Mouse (Mus musculus): ENCODE measurements around the gene Akr1d1.

The Akr1d1 gene

DNA sequence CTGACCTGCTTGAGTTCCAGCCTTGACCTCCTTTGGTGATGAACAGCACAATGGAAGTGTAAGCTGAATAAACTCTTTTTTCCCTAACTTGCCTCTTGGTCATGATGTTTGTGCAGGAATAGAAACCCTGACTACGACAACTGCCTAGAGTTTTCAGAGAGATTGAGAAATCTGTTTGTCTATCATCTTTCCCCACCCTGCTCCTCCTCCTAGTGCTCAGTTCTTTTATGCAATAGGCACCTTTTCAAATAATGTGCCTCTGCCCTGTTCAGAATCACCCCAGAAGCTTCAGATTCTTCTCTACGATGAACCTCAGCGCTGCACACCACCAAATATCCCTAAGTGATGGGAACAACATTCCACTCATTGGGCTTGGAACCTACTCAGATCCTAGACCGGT, at the start of gene Akr1d1:
TSS of gene Akr1d1 (plus strand) at position 234 of the 400 bp plus-strand sequence.
- DNase-seq (ENCODE audit: low read depth, low spot score), result no peak

- DNase-seq (ENCODE audit: low read depth, low spot score), result no peak
Measured at GRCm38 (mm10) chr6:37481147-37481546, 48.8 kb upstream of the Akr1d1 start.

GRCm38 (mm10) chr6:37483262-37483661, 46.7 kb upstream of the Akr1d1 start:
- no peak for DNase-seq (ENCODE audit: low read depth, low spot score)

DNA sequence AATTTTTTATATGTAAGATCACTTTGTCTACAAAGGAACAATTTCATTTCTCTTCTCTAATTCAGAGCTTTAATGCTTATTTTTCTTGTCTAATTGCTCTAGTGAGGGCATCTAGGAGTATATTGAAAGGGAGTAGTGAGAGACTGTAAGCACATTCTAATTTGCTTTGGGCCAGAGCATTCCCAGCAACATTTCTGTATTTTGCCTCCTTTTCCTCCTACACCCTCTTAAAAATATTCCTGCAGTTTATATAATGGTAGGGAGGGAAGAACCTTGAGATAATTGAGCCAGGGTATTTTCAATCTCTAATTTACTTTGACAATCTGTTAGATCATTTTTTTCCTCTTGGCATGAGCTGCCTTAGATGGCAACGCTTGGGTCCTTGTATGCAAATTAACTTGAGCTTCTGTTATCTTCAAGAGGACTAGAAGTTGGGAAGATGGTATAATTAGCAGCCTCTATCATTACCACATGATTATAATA, 45.3 kb upstream of the Akr1d1 start:
- DNase-seq (ENCODE audit: low read depth, low spot score), result peak; percentile 56

DNA sequence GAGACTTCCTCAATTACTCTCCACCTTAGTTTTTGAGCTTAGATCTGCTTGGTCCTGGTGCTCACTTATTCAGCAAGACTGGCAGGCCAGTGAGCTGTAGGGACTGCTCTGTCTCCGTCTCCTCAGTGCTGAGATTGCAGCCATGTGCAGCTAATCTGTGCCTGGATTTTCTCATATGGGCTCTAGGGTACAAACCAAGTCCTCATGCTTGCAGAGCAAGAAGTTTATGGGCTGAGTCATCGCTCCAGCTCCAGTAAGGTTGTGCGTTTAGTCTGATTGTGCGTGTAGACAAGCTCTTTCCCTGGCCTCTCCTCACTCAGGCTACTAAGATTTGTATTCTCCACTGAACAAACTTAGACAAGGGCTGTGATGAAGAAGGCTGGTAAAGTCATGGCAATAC, 43.5 kb upstream of the Akr1d1 start:
- DNase-seq (ENCODE audit: low read depth, low spot score), result no peak

- no peak for DNase-seq (ENCODE audit: low read depth, low spot score)
Measured at GRCm38 (mm10) chr6:37492241-37492640, 37.7 kb upstream of the Akr1d1 start.

DNA sequence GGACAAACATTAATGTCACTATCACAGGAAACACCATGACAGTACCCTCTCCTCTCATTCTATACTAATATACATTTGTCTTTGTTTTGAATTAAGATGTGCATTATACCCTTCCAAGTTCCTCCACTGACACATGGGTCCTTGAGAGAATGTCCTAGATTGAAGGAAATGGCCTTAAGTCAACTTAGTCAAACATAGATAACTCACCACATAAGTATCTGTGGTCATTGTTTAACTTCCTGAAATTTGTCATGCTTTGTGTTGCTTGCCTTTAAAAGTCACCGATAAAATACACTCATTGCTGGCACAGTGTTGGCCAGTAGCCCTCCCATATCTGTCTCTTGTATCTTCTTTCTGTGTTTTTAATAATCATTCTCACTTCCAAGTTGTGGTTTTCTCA, 35.0 kb upstream of the Akr1d1 start:
- no peak for DNase-seq (ENCODE audit: low read depth, low spot score)

GRCm38 (mm10) chr6:37496866-37497265, 33.1 kb upstream of the Akr1d1 start:
- DNase-seq (ENCODE audit: low read depth, low spot score), result peak; percentile 12

DNA sequence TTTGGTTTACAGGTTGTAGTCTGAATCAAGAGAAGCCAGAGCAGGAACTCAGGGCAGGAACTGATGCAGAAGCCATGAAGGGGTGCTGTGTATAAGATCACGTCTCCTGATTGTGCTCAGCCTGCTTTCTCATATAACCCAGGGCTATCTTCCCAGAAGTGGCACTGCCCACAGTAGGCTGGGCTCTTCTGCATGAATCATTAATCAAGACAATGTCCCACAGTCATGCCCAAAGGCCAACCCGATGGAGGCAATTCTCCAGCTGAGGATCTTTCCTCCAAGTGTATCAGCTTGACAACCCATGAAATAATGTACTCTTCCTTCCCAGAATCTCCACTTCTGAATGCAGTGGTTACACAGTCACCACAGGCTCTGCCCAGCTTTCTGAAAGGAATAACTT, 24.4 kb upstream of the Akr1d1 start:
- DNase-seq (ENCODE audit: low read depth, low spot score), result no peak

DNA sequence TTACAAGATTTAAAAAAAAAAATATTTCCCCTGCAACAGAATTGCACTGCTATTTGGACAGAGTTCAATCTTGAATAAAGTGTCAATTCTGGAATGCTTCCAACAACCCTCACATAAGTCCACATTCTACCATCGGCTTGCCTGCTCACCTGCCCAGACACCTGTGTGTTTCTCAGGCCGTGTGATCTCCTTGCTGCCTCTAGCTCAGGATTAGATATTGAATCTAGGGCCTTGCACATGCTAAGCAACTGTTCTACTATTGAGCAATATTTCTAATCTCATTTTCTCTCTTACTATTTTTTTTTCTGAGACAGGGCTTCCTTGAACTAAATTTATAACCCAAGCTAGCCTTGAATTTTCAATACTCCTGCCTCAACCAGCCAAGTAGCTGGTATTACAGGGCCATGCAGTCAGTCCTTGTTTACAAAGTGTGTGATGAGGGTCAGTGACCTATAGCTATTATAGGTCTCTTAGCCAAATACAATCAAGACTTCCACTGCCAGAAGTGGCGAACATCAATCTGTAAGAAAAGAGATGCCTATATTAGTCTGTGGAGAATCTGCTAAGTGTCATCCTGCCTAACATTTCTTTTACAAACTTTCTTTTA, 23.0 kb upstream of the Akr1d1 start:
- DNase-seq (ENCODE audit: low read depth, low spot score), result no peak

DNA sequence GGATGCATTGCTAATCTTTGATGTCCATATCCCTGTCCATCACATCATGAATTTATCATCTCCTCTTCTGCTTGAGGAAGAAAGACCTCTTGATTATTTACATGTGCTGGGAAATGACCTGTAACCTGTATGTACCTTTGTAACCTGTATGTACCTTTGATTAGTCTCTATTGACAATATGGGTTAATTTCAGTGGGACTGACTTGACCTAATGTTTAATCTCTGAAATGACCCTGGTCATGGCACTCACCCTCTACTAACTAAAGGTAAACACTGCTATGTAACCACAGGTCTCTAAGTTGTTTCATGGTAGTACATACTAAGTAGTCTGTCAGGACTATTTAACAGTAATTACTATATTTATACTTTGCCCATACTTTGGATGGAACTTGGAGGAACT, 19.2 kb upstream of the Akr1d1 start:
- DNase-seq (ENCODE audit: low read depth, low spot score), result no peak

DNA sequence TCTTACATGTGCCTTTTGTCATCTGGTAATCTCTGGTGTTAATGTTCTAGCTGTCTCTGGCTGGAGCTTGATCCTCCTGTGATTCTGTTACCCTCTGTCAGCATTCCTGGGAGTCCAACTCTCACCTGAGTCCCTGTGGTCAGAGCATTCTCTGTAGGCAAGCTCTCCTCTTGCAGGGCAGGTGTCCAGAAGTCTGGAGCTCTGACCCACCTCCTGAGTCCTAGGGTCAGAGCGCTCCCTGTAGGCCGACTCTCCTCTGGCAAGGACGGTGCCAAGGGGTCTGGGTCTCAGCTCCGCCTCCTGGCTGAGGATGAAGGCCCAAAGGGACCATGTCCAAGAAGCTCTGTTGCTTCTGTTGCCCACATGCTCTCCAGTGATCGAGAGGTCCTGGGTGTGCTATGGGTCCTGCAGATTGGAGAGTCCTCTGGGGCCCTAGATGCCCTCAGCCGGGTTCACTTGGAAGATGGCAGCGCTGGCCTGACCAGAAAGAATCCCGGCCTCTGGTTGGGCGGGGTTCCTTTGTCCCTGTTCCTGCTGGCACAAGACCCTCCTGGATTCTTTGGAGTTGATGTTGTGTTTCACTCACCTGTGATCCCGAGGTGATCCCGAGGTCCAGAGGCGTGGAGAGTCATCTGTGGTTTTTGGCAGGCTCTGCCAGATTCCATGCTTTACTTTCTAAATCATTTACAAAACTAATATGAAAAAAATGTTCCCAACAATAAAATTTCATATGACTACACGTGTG, 9.2 kb upstream of the Akr1d1 start:
- no peak for DNase-seq (ENCODE audit: low read depth, low spot score)

- no peak for DNase-seq (ENCODE audit: low read depth, low spot score)
Measured at GRCm38 (mm10) chr6:37532036-37532435, 2.1 kb downstream of the Akr1d1 start.

DNA sequence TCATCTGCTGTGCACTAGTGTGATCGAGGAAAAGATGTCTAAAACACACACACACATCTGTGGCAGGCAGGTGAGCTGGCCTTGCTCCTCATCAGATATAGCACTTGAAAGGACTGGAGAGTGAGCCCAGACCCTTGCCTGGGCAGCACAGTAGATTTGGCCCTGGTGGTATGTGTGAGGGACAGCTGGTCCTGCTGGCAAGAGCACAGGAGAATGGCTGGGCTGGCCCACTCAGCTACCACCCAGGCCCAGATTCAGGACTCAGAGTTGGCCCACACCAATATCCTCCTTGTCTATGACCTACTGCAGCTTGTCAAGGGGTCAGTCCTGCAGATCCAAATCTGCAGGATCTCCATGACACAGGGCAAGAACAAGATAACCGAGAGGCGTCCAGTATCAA, 6.9 kb downstream of the Akr1d1 start:
- no peak for DNase-seq (ENCODE audit: low read depth, low spot score)

- DNase-seq (ENCODE audit: low read depth, low spot score), result no peak
Measured at GRCm38 (mm10) chr6:37537801-37538200, 7.8 kb downstream of the Akr1d1 start.

DNA sequence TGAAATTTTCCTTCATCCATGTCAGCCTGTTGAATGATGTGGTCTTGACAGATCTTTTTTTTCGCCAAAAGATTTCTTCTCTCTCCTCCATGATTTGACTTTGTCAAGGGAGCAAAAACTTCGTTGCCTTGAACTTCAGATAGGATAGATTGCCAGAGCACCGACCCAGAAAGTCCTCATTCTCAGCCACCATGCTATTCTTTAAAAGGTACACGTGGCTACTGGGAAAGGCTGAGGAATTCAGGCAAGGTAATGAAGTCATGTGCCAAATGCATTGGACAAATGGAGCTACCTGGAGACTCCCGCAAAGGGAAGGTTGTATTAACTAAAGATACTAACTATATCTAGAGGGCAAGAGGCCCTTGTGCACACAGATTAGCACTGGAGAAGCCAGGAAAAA, 8.8 kb downstream of the Akr1d1 start:
- no peak for DNase-seq (ENCODE audit: low read depth, low spot score)

DNA sequence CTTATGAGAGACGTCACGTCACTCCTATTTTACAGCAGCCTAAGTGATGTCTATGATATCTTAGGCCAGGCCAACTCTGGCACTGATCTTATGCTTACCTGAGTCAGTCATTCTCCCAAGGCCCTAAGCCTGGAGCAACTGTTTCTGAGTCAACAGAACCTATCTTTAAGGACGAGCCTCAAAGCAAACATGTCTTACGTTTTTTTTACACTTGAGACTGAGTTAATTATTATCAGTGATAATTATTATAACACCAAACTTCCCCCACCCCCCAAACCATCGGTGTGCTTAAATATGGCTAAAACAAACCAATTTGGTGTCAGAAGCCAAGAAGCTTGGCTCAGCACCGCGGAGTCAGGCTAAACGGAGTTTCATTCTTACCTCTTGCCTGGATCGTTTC, 9.4 kb downstream of the Akr1d1 start:
- no peak for DNase-seq (ENCODE audit: low read depth, low spot score)

DNA sequence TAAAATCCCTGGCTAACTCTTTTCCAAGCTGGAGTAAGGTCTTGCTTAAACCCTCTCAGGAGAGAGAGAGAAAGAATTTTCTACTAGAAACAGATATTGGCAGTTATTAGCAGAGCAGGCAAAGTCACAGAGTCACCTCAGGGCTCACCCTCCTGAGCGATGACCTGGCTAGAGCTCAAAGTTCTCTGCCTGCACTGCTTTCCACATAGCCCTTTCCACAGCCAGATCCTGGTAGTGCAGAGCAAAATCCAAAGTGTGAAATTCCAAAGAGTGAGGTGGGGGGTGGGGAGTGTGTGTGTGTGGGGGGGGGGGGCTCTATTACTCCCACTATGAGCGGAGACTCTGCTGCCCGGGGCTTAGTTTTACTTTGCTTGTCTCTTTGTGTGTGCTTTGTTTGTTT, 10.1 kb downstream of the Akr1d1 start:
- no peak for DNase-seq (ENCODE audit: low read depth, low spot score)

GRCm38 (mm10) chr6:37541171-37541570, 11.2 kb downstream of the Akr1d1 start:
- no peak for DNase-seq (ENCODE audit: low read depth, low spot score)

GRCm38 (mm10) chr6:37542145-37542544, 12.2 kb downstream of the Akr1d1 start:
- DNase-seq (ENCODE audit: low read depth, low spot score), result no peak

GRCm38 (mm10) chr6:37552760-37553159, 22.8 kb downstream of the Akr1d1 start:
- DNase-seq (ENCODE audit: low read depth, low spot score), result peak; percentile 5

- DNase-seq (ENCODE audit: low read depth, low spot score), result no peak
Measured at GRCm38 (mm10) chr6:37553926-37554325, 24.0 kb downstream of the Akr1d1 start.

DNA sequence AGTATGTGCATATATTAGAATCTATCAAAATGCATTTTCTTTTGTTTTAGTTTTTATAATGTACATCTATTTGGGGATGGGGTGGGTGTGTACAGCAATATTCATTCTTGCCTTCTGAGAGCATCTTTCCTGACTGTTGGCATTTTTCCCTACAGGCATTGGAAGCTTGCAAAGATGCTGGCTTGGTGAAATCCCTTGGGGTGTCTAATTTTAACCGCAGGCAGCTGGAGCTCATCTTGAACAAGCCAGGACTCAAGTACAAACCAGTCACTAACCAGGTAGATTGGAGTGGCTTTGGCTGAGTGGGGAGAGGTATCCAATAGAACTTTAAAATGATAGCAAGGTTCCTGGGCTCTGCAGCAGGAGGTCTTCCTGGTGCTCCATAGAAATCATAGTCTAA, 24.4 kb downstream of the Akr1d1 start:
- peak; percentile 66 for DNase-seq (ENCODE audit: low read depth, low spot score)
